Mouse (Mus musculus) heart, postnatal 4 days (tissue): Measurements from ENCODE around the gene Ccdc24. TPM values are rescaled to one million over a fixed set of nuclear protein-coding genes. Genes with fewer than 3 reads are reported as not detected.

ENCODE experiments used
- DNase-seq: peaks from one replicate; pipeline ENCODE4 v3.0.0; 2021
- total RNA-seq, 2 experiments: library from RNA; stranded (reverse); gene quantifications; 2 replicates each; pipeline ENCODE4 v1.2.3; 2021

Gene Ccdc24
- total RNA-seq, 2 experiments from 2014 or later: 0.59 to 1.1 TPM

GRCm38 (mm10) chr4:117850871-117851270, 21.5 kb downstream of the Ccdc24 start:
- DNase-seq: peak; percentile 51

GRCm38 (mm10) chr4:117850176-117850575, 22.2 kb downstream of the Ccdc24 start:
- DNase-seq: no peak

DNA sequence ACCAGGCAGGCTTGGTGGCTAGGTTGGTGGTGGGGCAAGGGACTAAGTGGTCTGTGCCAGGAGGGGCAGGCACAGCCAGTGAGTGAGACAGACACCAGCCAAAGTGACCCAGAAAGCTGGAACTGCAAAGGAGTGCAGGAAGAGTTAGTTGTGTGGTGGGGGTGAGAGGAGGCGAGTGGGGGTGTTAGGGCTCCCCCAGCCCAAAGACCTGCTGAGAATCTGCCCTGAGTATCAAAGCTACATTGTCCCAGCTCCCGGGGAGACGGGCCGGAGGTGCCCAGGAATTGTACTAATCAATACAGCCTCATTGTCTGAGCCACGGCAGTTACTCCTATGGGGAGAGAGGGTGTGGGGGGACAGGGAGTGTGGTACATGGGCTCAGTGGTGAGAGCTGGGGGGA, 22.9 kb downstream of the Ccdc24 start:
- DNase-seq: no peak

- no peak for DNase-seq
Measured at GRCm38 (mm10) chr4:117849063-117849462, 23.3 kb downstream of the Ccdc24 start.

GRCm38 (mm10) chr4:117847011-117847410, 25.3 kb downstream of the Ccdc24 start:
- no peak for DNase-seq

DNA sequence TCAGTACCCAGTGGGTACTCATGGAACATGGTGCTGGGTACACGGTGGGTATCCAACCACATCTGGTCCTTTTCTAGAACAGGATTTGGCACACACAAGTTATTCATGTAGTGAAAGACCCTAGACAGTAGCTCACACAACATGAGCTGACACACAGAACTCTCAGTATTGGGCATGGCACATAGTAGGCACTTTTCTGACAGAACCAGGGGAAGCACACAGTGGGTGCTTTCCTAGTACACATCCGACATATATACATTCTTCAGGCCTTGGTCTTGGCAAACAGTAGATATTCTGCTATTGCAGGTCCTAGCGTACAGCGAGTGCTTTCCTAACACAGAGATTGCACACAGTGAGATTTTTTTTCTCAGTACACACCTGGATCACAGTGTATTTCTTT, 26.1 kb downstream of the Ccdc24 start:
- DNase-seq: no peak

DNA sequence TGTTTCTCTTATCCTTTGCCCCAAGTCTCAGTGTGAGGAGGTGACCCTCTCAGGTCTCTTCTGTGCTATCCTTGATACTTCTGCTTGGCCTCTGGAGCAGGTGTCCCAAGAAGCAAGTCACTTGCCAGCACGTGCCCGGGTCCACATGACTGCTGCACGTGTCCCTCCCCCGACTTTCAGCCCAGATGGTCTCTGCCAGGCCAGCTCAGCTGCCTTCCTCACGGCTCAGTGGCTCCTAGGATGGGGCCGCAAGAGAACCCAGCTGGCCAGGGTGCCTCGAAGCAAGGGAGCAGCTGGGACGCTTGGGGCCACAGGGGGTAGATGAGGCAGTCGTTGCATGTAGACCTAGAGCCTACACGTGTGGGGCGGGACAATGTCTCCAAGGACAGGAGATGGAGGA, 27.0 kb downstream of the Ccdc24 start:
- no peak for DNase-seq

DNA sequence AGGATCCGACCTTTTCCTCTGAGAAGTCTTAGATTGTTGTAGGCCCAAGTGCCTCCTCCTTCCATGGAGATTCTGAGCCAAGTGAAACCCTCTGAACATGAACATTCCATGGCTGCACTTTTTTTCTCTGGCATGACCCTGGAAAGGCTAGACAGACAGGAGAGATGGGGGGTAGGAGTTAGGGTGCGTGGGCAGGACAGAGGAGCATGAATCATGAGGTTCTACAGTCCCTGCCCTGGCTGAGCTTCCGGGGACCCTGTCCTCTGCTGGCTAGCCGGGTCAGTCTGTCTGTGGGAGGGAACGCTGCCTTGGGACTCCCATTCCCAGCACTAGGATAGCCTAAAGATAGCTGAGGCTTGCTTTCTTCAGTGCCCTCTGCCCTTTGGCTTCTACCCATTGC, 27.9 kb downstream of the Ccdc24 start:
- no peak for DNase-seq

DNA sequence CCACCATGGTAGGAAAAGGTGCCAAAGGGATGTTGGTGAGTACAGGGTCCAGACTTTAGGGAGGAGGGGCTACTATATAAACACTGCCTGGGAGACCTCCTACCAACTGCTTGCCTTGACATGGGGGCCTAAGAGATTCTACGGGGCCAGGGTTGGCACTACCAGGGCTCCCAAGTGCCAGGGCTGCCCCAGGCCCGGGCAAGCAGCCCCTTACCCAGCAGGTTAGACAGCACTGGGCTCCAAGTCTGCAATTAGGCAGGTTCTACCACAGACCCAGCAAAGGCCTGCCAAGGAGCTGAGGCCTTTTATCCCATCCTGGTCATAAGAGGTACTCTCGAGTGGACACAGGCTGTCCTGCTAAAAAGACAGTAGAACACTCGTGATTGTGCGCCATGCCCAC, 29.3 kb downstream of the Ccdc24 start:
- no peak for DNase-seq

DNA sequence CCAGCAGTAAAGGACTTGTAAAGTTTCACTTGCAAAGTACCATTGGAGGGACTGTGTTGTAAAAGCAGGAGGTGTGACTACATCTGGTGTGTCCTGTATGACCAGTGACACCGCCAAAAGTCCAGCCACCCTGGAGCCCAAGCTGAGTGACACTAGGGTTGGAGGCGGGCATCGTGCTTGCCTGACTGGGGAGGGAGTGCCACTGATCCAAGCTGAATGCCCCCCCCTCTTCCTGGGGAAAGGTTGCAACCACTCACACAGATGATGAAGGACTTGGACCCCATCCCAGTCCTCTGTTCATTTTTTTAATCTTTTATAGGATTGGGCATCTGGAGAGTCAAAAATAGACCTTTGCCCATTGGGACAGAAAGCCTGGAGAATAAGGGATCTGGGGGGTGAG, 30.8 kb downstream of the Ccdc24 start:
- DNase-seq: no peak

DNA sequence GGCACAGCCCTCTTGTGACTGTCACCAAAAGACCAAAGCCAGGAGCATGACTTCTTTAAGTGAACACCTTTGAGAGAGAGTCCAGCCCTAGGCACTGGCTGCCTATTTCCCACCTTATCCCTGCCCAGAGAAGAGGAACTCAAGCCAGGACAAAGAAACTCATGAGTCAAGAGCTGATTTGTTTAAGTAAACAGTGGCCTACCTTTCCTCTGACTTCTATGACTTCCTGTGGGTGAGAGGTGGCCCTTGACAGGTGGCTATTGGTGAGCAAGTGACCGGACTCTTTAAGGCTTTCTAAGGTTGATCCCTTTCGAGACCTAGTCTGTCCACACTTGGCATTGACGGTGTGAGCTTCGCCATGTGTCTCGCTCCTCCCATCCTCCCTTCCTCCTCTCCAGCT, 31.5 kb downstream of the Ccdc24 start:
- DNase-seq: no peak

GRCm38 (mm10) chr4:117839366-117839765, 33.0 kb downstream of the Ccdc24 start:
- DNase-seq: no peak

GRCm38 (mm10) chr4:117837271-117837670, 35.1 kb downstream of the Ccdc24 start:
- no peak for DNase-seq

DNA sequence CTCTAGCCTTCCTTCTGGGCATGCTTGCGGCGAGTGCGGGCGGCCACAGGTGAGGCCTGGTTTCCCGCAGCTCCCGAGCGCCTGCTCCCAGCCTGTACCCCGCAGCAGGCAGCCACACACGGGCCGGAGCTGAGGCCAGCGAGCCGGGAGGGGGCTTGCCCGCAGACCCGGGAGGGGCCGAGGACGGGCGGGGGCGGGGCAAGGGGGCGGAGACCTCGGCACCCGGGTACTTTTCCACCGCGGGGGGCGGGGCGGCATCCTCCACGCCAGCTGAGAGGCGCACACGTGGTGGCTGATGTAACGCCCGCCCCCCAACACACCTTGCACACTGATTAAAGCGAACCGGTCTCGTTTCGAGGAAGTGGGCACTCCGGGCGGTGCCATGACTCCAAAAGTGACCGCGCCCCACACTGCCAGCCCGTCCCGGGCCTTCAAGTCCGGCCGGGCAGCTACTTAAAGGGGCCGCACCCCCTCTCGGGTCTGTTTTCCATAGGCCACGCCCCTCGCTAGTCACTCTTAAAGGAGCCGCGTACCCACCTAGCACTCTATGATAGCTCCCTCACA, 36.1 kb downstream of the Ccdc24 start:
- DNase-seq: peak; percentile 88

DNA sequence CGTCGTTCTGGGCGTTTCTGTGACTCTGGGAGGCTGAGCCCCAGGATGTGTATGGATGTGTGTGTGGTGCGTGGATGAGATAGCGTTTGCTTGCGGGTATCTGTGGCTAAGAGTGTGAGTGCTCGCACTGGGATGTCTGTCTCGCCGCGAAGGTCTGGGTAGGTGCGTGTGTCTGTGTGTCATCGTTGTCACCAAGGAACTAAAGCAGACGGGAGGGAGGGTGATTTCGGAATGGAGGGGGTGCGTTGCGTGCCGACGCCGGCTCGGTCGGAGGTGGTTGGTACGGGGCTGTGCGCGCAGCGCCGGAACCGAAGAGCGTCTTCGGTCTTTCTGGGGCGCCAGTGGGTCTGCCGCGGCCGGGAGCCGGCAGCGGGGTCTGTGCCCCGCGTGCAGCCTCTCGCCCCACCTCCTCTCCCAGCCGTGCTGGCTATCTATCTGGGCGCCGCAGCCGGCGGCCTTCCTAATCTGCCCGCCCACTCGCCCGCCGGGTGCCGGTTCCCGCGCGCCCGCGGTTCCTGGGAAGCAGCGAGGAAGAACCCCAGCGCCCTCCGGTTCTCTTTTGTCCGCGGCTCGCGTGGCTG, 36.7 kb downstream of the Ccdc24 start:
- DNase-seq: peak; percentile 45

- DNase-seq: peak; percentile 69
Measured at GRCm38 (mm10) chr4:117834845-117835530, 37.4 kb downstream of the Ccdc24 start.

GRCm38 (mm10) chr4:117834457-117834844, 37.9 kb downstream of the Ccdc24 start, which contains the start of gene Slc6a9:
Gene Slc6a9, plus strand, starts transcription at chr4:117834506.
- no peak for DNase-seq

DNA sequence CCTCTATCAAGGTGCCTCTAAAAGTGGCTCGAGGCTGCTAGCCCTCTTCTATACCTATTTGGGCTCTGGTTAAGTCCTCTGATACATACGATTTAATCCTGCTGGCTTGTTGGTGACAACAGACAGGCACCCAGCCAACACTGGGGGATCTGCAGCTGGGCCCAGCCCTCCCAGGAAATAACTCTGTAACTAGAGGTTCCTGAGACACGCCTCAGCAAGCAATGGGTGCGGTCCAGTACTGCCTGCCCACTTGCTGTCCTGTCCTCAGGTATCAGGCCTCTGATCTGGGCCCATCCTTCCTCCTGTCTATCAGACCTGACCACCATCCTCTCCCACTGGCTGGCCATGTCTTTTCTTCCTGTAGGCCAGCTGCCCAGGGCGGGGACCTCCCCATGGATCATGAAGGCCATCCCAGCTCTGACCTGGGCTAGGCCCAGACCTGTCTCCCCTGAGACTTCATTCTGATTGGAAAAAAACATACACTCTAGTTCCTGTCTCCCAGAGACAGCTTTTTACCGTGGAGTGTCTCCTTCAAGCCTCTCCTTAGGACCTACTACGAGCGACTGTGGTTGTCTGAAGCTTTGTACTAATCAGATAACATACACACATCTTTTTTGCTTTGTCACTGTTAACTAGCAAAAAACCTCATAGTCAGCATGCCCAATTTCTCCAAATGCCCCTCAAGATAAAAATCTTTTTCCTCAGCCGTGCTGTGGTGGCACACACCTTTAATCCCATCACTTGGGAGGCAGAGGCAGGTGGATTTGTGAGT, 40.3 kb downstream of the Ccdc24 start:
- DNase-seq: peak; percentile 64

DNA sequence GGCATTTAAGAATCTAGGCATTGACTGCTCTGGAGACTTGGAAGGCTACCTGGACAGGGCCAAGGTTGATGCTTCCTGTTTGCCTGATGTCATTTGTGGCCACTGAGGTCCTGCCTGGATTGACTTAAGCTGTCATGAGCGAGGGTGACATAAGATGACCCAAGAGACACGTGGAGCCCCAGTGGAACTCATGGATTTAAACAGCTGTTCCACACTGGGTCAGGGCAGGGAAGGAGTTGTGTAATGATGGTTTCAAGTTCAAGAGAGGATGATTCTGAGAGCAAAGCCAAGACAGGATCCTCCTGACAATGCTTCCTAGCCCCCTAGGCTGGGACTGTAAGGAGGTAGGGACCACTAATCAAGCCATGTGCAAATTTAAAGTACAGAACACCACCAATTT, 40.9 kb downstream of the Ccdc24 start:
- DNase-seq: no peak

DNA sequence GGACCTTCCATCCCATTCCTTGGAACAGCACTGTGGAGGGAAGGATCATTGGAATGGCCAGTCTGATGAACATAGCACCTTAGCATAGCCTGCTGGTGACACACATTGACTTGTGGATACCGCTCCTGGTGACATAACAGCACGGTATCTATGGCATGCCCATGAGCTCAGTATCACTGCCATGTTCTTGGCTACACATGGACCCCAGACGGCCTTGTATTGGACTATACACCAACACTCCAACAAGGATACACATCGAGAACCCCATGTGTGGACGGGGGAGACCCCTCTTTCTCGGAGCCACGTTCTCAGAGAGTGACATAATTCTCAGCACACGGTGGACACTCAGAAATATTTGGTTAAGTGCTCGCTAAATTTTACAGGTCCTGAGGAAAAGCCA, 41.6 kb downstream of the Ccdc24 start:
- DNase-seq: no peak

DNA sequence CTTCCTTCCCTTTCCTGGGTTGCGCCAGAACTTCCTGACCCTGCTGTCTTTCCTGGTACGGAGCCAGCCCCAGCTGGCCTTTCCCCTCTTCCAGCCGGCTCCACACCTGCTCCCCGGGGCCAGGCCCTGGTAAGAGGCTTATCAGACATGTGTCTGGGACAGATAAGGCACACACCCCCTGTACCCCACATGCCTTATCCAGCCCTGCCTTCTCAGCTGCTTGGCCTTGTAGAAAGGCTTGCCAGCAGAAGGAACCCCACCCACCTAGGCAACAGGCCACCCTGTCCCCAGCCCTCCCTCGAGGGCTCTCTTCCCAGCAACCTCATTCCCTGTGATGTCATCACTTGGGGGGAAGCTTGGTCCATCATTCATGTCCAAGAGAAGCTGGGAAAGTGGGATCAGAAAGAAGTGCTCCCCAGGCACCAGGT, 42.2 kb downstream of the Ccdc24 start:
- DNase-seq: peak; percentile 75

DNA sequence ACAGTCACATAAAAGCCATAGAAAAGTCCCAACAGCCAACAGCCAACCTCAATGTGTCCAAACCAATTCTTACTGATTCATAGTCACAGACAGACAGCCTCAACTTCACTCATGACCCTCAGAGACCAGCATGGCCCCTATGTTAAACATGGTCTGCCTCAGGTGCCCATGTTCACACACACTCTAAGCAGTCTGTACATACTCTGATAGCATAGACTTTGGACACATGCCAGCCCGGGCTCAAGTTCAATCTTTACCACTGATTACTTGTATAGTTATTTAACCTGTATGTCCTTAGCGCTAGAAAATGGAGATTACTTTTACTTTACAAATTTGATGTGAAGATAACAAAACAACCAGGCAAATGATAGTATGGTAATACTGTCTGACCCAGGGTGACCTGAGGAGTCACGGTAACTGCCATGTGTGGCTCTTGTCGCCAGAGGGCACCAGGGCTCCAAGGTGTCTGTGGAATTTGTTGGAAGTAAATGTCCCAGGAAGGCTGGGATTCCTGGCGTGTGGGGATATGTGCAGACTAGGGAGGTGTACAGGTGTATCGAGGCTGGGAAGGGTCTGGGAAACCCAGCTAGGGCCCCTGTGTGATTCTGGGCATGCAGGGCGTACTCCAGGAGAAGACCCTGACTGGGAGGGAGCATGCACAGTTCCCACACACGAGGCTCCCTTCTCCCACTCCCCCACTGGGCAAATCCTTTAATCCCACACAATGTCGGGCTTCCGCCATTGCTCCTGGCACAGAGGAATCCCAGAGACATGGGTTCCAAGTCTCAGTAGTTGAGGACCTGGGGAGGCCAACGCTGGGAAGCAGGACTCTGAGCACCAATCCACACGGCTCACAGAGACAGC, 42.9 kb downstream of the Ccdc24 start:
- peak; percentile 82 for DNase-seq
